18 mouse cellular contexts compared by ENCODE assay signal in the genomic region with DNA sequence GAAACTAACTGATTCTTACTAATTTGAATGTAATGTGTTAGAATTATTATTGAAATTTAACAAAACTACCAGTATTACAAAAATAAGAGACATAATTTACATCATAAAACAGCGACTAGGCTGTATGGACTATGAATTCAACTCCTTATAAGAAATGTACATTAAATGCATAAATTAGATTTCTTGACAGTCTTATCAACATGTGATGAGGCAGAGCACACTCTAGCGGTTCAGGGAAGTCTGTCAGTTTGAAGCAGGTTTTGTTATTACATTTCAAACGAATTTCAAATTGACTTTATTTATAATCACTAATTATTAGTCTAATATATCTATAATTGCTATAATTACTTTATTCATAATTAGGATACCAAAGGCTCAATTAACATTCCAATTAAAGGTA.
DNase-seq lines count a peak whose midpoint lies in the region; ATAC-seq and TF ChIP-seq lines count a peak whose summit lies in the region.
"Had no signal": no experiment of that assay in that cellular context is flagged by ENCODE, and none has a peak within 500 bp of the region (broad histone marks: within the 10 kb centered on the region; RNA-seq: fewer than 3 reads in every experiment).

No protein-coding gene starts in this region.

- 74% methylated on average over 3 of the region's 3 CpGs for WGBS in forebrain, postnatal 0 days
- 77% methylated on average over 3 of the region's 3 CpGs for WGBS in forebrain, embryonic 12.5 days

- no peaks in the 10 kb centered on the region for H3K4me1 ChIP-seq in forebrain, postnatal 0 days (ENCODE audit: insufficient read depth)
- H3K4me1 ChIP-seq in forebrain, embryonic 12.5 days = no peaks in the 10 kb centered on the region
- H3K4me1 ChIP-seq: embryonic facial prominence, embryonic 10.5 days; embryonic facial prominence, embryonic 12.5 days had no signal

- no peak overlapping the region for H3K9ac ChIP-seq in forebrain, postnatal 0 days
- H3K9ac ChIP-seq in forebrain, embryonic 12.5 days = no peak overlapping the region
- H3K9ac ChIP-seq: embryonic facial prominence, embryonic 12.5 days had no signal

- intact Hi-C loops in left cerebral cortex, adult 2 months (cut with DNase I) = no loop called here

- no peak overlapping the region for H3K4me2 ChIP-seq in forebrain, postnatal 0 days (ENCODE audit: low read depth)
- no peak overlapping the region for H3K4me2 ChIP-seq in forebrain, embryonic 12.5 days
- H3K4me2 ChIP-seq: embryonic facial prominence, embryonic 12.5 days had no signal

- no peaks in the 10 kb centered on the region for H3K36me3 ChIP-seq in forebrain, postnatal 0 days (ENCODE audit: insufficient read depth)
- no peaks in the 10 kb centered on the region for H3K36me3 ChIP-seq in forebrain, embryonic 12.5 days (replicated peaks)
- H3K36me3 ChIP-seq: embryonic facial prominence, embryonic 10.5 days; embryonic facial prominence, embryonic 12.5 days had no signal

- ATAC-seq in forebrain, postnatal 0 days = no peak
- ATAC-seq in forebrain, embryonic 12.5 days (ENCODE audit: low FRiP score) = no peak
- ATAC-seq: forebrain, embryonic 14.5 days; forebrain, embryonic 16.5 days had no signal

- H3K4me3 ChIP-seq in forebrain, postnatal 0 days (ENCODE audit: low read depth, low read length) = no peak overlapping the region
- no peak overlapping the region for H3K4me3 ChIP-seq in forebrain, embryonic 12.5 days (replicated peaks)
- no peak overlapping the region for H3K4me3 ChIP-seq in left cerebral cortex, adult 2 months
- H3K4me3 ChIP-seq: embryonic facial prominence, embryonic 10.5 days; embryonic facial prominence, embryonic 12.5 days had no signal

- H3K27ac ChIP-seq in forebrain, postnatal 0 days (ENCODE audit: low read depth, low read length) = no peak overlapping the region
- H3K27ac ChIP-seq in forebrain, embryonic 12.5 days = no peak overlapping the region
- no peak overlapping the region for H3K27ac ChIP-seq in left cerebral cortex, adult 2 months
- H3K27ac ChIP-seq: embryonic facial prominence, embryonic 10.5 days; embryonic facial prominence, embryonic 12.5 days had no signal

- no peaks in the 10 kb centered on the region for H3K9me3 ChIP-seq in forebrain, postnatal 0 days (ENCODE audit: low read length)
- H3K9me3 ChIP-seq in forebrain, embryonic 12.5 days = no peaks in the 10 kb centered on the region
- H3K9me3 ChIP-seq: embryonic facial prominence, embryonic 10.5 days; embryonic facial prominence, embryonic 12.5 days had no signal

- no peak for DNase-seq in forebrain, postnatal 0 days
- no peak for DNase-seq in left cerebral cortex, adult 2 months (ENCODE audit: extremely low spot score in 1 of 2, low spot score in 2 of 2)
- no peak for DNase-seq in left cerebral cortex, adult 11 months (ENCODE audit: low spot score)
- DNase-seq in 416B (ENCODE audit: low read depth) = peak; percentile 31
- DNase-seq in ovary, adult 18-20 months (ENCODE audit: low spot score) = no peak
- DNase-seq: adrenal gland, adult 2 months; adrenal gland, postnatal 10 days; adrenal gland, postnatal 25 days; cerebellum, adult 11-12 months; cerebellum, adult 2 months; cerebellum, adult 9-10 months; cerebellum, postnatal 10 days; cerebellum, postnatal 25 days had no signal

- peak; percentile 18; the same call in 1 of the 2 replicates for TF ChIP-seq CTCF in forebrain, postnatal 0 days (IDR thresholded peaks at IDR 0.05; ENCODE audit: low read depth)
- peak; percentile 10 for TF ChIP-seq CTCF in left cerebral cortex, adult 2 months (IDR thresholded peaks at IDR 0.05)

- no peaks in the 10 kb centered on the region for H3K27me3 ChIP-seq in forebrain, postnatal 0 days (ENCODE audit: insufficient read depth, low read length)
- H3K27me3 ChIP-seq in forebrain, embryonic 12.5 days = no peaks in the 10 kb centered on the region
- H3K27me3 ChIP-seq: embryonic facial prominence, embryonic 12.5 days had no signal
